Mouse (Mus musculus) intestine, postnatal 0 days (tissue): ENCODE measurements around the gene Cfap61. TPM values are rescaled to one million over a fixed set of nuclear protein-coding genes. Genes with fewer than 3 reads are reported as not detected.

Experiments
- ATAC-seq: fragments of 200-750 bp; cut with Nextera tagmentation; 2 replicates; pipeline ENCODE4 v1.8.0; 2017; ENCODE audit warnings: mild to moderate bottlenecking, moderate TSS enrichment, moderate library complexity
- H3K27ac ChIP-seq: fragments of 300-500 bp; sonication (generic); 2 replicates; pipeline ENCODE4 v1.5.1; 2014; ENCODE audit warnings: mild to moderate bottlenecking, low read depth, low read length, moderate library complexity
- H3K27me3 ChIP-seq: fragments of 300-500 bp; sonication (generic); replicated peaks from 2 replicates; pipeline ENCODE4 v1.6.1; 2014; ENCODE audit warnings: low read length, mixed read lengths; ENCODE audit not compliant: control insufficient read depth, insufficient read depth
- H3K36me3 ChIP-seq: fragments of 300-500 bp; sonication (generic); 2 replicates; pipeline ENCODE4 v1.6.1; 2014; ENCODE audit warnings: mild to moderate bottlenecking, moderate library complexity; ENCODE audit not compliant: control insufficient read depth, insufficient read depth
- H3K4me1 ChIP-seq: fragments of 300-500 bp; sonication (generic); replicated peaks from 2 replicates; pipeline ENCODE4 v1.6.1; 2014; ENCODE audit warnings: antibody characterized with exemption, low read length, mixed read lengths; ENCODE audit not compliant: control insufficient read depth, insufficient read depth
- H3K4me2 ChIP-seq: fragments of 300-500 bp; sonication (generic); replicated peaks from 2 replicates; pipeline ENCODE4 v1.6.1; 2014; ENCODE audit warnings: low read depth, mild to moderate bottlenecking, moderate library complexity
- H3K4me3 ChIP-seq: fragments of 300-500 bp; sonication (generic); 2 replicates; pipeline ENCODE4 v1.5.1; 2014; ENCODE audit warnings: low read depth, low read length
- H3K9ac ChIP-seq: fragments of 300-500 bp; sonication (generic); 2 replicates; pipeline ENCODE4 v1.6.1; 2014; ENCODE audit warnings: mild to moderate bottlenecking, low read depth, low read length
- H3K9me3 ChIP-seq: fragments of 300-500 bp; sonication (generic); 2 replicates; pipeline ENCODE4 v1.6.1; 2016; ENCODE audit warnings: mixed run types; ENCODE audit not compliant: control insufficient read depth
- CTCF ChIP-seq: sonication (generic); IDR thresholded peaks from 2 replicates; pipeline ENCODE4 v1.5.1; 2016; ENCODE audit warnings: low read depth, mild to moderate bottlenecking, control low read depth, antibody characterized with exemption, moderate library complexity
- WGBS: fragments of 180-500 bp; shearing (Covaris S2); extraction: QIAGEN DNeasy Blood & Tissue Kit; methylation state at CpG from one replicate; pipeline ENCODE4 v1.1.7; 2014; 5-methylcytosine and 5-hydroxymethylcytosine counted together
- polyA plus RNA-seq: library from polyadenylated mRNA; unstranded; fragments of >200 nt; fragmentation: Nextera tagmentation; extraction: Ambion mirVana; gene quantifications from 2 replicates; pipeline ENCODE4 v1.2.1, GENCODE M21; 2015

Cfap61 gene
- polyA plus RNA-seq, 1 experiment from 2014 or later = 0.08 TPM

DNA sequence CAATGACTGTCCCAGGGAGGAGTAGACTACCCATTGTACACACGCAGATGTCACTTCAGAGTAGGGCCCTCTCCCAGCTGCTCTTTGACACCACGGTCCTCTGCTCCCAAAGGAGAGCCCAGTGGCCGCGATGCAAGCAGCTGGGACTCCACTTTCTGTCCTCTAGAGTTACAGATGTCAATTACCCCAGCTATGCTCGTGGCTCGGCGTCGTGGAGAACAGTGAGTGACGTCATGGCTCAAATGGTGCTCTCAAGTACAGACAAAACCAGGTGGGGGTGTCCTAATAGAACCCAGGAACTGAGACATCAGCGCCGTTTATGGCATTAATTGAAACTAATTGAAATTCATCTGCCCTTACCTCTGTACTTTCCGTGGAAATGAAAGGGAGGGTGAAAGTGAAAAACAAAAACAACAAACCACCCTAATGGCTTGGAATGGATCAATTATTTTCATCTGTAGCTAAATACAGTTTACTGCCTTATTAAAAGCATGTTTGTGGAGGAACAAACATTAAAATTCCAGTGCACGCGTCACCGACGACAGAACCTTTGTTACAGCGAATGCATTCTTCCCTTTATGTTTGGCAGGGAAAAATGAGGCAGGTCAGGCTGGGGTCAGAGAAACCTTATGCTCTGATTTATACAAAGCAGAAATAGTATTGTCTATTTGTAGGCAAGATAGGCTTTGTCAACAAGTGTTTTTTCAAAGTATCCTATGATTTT, 182.8 kb downstream of the Cfap61 start:
- Histone ChIP-seq H3K4me3 (no peak overlapping the region), H3K9me3 (no peaks in the 10 kb centered on the region), H3K36me3 (no peaks in the 10 kb centered on the region), H3K4me2 (no peak overlapping the region), H3K9ac (no peak overlapping the region), H3K4me1 (no peaks in the 10 kb centered on the region), H3K27me3 (no peaks in the 10 kb centered on the region), H3K27ac (no peak overlapping the region)
- ATAC-seq = no peak
- TF ChIP-seq CTCF = no peak
- 68% methylated on average over 17 of the region's 17 CpGs for WGBS

- Histone ChIP-seq H3K27me3 (no peaks in the 10 kb centered on the region), H3K4me1 (no peaks in the 10 kb centered on the region), H3K27ac (no peak overlapping the region), H3K4me2 (no peak overlapping the region), H3K4me3 (no peak overlapping the region), H3K36me3 (no peaks in the 10 kb centered on the region), H3K9me3 (no peaks in the 10 kb centered on the region), H3K9ac (no peak overlapping the region)
- 61% methylated on average over 3 of the region's 3 CpGs for WGBS
- no peak for TF ChIP-seq CTCF
- no peak for ATAC-seq
Observed at GRCm38 (mm10) chr2:146117915-146118403, 183.4 kb downstream of the Cfap61 start.

GRCm38 (mm10) chr2:146121551-146121950, 187.0 kb downstream of the Cfap61 start:
- H3K4me1 ChIP-seq = no peaks in the 10 kb centered on the region
- TF ChIP-seq CTCF = no peak
- H3K4me2 ChIP-seq = no peak overlapping the region
- no peaks in the 10 kb centered on the region for H3K36me3 ChIP-seq
- no peak overlapping the region for H3K4me3 ChIP-seq
- H3K9me3 ChIP-seq = no peaks in the 10 kb centered on the region
- 85% methylated on average over 7 of the region's 7 CpGs for WGBS
- no peak overlapping the region for H3K27ac ChIP-seq
- ATAC-seq = no peak
- H3K9ac ChIP-seq = no peak overlapping the region
- H3K27me3 ChIP-seq = no peaks in the 10 kb centered on the region

DNA sequence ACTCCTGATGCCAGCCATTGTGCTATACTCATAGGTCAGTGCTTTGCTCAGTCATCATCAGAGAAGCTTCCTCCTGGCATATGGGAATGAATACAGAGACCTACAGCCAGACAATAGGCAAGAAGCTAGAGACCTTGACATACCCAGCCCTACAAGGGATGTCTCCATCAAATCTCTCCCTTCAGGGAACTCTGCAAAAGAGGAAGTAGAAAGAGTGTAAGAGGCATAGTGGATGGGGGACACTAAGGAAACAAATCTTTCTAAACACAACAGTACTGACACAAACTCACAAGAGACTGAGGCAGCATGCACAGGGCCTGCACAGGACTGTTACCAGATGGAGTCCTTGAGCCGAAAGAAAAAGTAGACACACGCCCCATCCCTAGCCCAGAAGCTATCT, 190.5 kb downstream of the Cfap61 start:
- Histone ChIP-seq H3K4me3 (no peak overlapping the region), H3K9me3 (no peaks in the 10 kb centered on the region), H3K27me3 (no peaks in the 10 kb centered on the region), H3K4me2 (no peak overlapping the region), H3K9ac (no peak overlapping the region), H3K36me3 (no peaks in the 10 kb centered on the region), H3K27ac (no peak overlapping the region), H3K4me1 (no peaks in the 10 kb centered on the region)
- no peak for TF ChIP-seq CTCF
- 91% methylated on average over 2 of the region's 2 CpGs for WGBS
- ATAC-seq = no peak

DNA sequence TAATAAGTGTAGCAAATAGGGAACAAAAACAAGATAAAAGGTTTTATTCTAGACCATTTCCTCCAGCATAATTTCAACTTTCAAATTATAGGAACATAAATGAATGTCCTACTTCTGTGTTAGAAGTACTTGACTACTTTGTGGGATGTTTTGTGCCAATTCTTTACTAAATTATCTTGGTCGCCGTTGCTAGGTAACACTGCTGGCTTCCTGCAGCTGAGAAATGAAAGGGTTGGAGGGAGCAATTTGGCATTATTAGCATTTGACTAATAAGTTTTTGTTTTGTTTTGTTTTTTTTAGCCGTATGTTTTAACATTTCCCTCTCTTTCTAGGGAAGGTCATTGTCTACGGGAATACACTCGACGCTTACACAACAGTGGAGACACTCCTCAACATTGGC, 194.0 kb downstream of the Cfap61 start:
- Histone ChIP-seq H3K9me3 (no peaks in the 10 kb centered on the region), H3K9ac (no peak overlapping the region)
- 88% methylated on average over 6 of the region's 6 CpGs for WGBS

GRCm38 (mm10) chr2:146130514-146130913, 195.9 kb downstream of the Cfap61 start:
- Histone ChIP-seq H3K4me3 (no peak overlapping the region), H3K4me2 (no peak overlapping the region), H3K9ac (no peak overlapping the region), H3K9me3 (no peaks in the 10 kb centered on the region), H3K27ac (no peak overlapping the region), H3K4me1 (no peaks in the 10 kb centered on the region), H3K27me3 (no peaks in the 10 kb centered on the region), H3K36me3 (no peaks in the 10 kb centered on the region)
- WGBS = 90% methylated on average over 3 of the region's 3 CpGs
- no peak for ATAC-seq
- TF ChIP-seq CTCF = no peak

More for the DNA sequence above, 194.0 kb downstream of the Cfap61 start:
- TF ChIP-seq CTCF = no peak
- H3K4me1 ChIP-seq = no peaks in the 10 kb centered on the region
- H3K27ac ChIP-seq = no peak overlapping the region
- ATAC-seq = no peak
- no peak overlapping the region for H3K4me2 ChIP-seq
- H3K36me3 ChIP-seq = no peaks in the 10 kb centered on the region
- H3K27me3 ChIP-seq = no peaks in the 10 kb centered on the region
- H3K4me3 ChIP-seq = no peak overlapping the region
